Mouse (Mus musculus): Measurements from ENCODE around the gene Ccdc191. TPM values are rescaled to one million over a fixed set of nuclear protein-coding genes. Genes with fewer than 3 reads are reported as not detected.
A peak's percentile ranks its signal among the peaks of the same experiment; 100 is the strongest.

The Ccdc191 gene
- polyA plus RNA-seq, 1 experiment, result 1.3 TPM

GRCm38 (mm10) chr16:43972391-43972790 lies 82.8 kb downstream of the Ccdc191 start:
- no peak overlapping the region for H3K4me3 ChIP-seq (ENCODE audit: control insufficient read depth, insufficient read depth, low read length)
- H3K36me3 ChIP-seq (ENCODE audit: control insufficient read depth, insufficient read depth, low read length), result no peaks in the 10 kb centered on the region
- 91% methylated on average over 2 of the region's 2 CpGs for WGBS
- no peak for DNase-seq
- H3K27me3 ChIP-seq (ENCODE audit: control insufficient read depth, insufficient read depth, low read length), result no peaks in the 10 kb centered on the region
- H3K27ac ChIP-seq (ENCODE audit: control insufficient read depth, insufficient read depth, low read length), result no peak overlapping the region
- peaks cover 16% of the 10 kb centered on the region for H3K4me1 ChIP-seq (replicated peaks; ENCODE audit: control insufficient read depth, insufficient read depth, low read length)
- TF ChIP-seq CTCF (IDR thresholded peaks at IDR 0.05; ENCODE audit: borderline replicate concordance, control insufficient read depth, extremely low read depth, insufficient read depth, low read length, poor library complexity) (no peak), POLR2A (IDR thresholded peaks at IDR 0.05; ENCODE audit: control insufficient read depth, extremely low read depth, insufficient read depth, low read length, poor library complexity) (no peak)

- Histone ChIP-seq H3K27ac (ENCODE audit: control insufficient read depth, insufficient read depth, low read length) (no peak overlapping the region), H3K27me3 (ENCODE audit: control insufficient read depth, insufficient read depth, low read length) (no peaks in the 10 kb centered on the region)
- no peak for TF ChIP-seq CTCF (IDR thresholded peaks at IDR 0.05; ENCODE audit: borderline replicate concordance, control insufficient read depth, extremely low read depth, insufficient read depth, low read length, poor library complexity)
- no peak for TF ChIP-seq POLR2A (IDR thresholded peaks at IDR 0.05; ENCODE audit: control insufficient read depth, extremely low read depth, insufficient read depth, low read length, poor library complexity)
Observed at GRCm38 (mm10) chr16:43973147-43973546, 83.5 kb downstream of the Ccdc191 start.

GRCm38 (mm10) chr16:43973606-43974220 lies 84.1 kb downstream of the Ccdc191 start:
- no peak for DNase-seq
- Histone ChIP-seq H3K36me3 (ENCODE audit: control insufficient read depth, insufficient read depth, low read length) (no peaks in the 10 kb centered on the region), H3K27ac (ENCODE audit: control insufficient read depth, insufficient read depth, low read length) (no peak overlapping the region), H3K4me1 (replicated peaks; ENCODE audit: control insufficient read depth, insufficient read depth, low read length) (peaks cover 16% of the 10 kb centered on the region), H3K27me3 (ENCODE audit: control insufficient read depth, insufficient read depth, low read length) (no peaks in the 10 kb centered on the region), H3K4me3 (ENCODE audit: control insufficient read depth, insufficient read depth, low read length) (no peak overlapping the region)
- 97% methylated on average over 22 of the region's 22 CpGs for WGBS
- TF ChIP-seq CTCF (IDR thresholded peaks at IDR 0.05; ENCODE audit: borderline replicate concordance, control insufficient read depth, extremely low read depth, insufficient read depth, low read length, poor library complexity) (no peak), POLR2A (IDR thresholded peaks at IDR 0.05; ENCODE audit: control insufficient read depth, extremely low read depth, insufficient read depth, low read length, poor library complexity) (no peak)

More at GRCm38 (mm10) chr16:43973147-43973546, 83.5 kb downstream of the Ccdc191 start:
- Histone ChIP-seq H3K4me3 (ENCODE audit: control insufficient read depth, insufficient read depth, low read length) (no peak overlapping the region), H3K4me1 (replicated peaks; ENCODE audit: control insufficient read depth, insufficient read depth, low read length) (peaks cover 16% of the 10 kb centered on the region), H3K36me3 (ENCODE audit: control insufficient read depth, insufficient read depth, low read length) (no peaks in the 10 kb centered on the region)
- 92% methylated on average over 11 of the region's 11 CpGs for WGBS
- DNase-seq, result no peak

GRCm38 (mm10) chr16:43979010-43979327 lies 89.4 kb downstream of the Ccdc191 start:
- TF ChIP-seq CTCF (IDR thresholded peaks at IDR 0.05; ENCODE audit: borderline replicate concordance, control insufficient read depth, extremely low read depth, insufficient read depth, low read length, poor library complexity) (no peak), POLR2A (IDR thresholded peaks at IDR 0.05; ENCODE audit: control insufficient read depth, extremely low read depth, insufficient read depth, low read length, poor library complexity) (no peak)
- Histone ChIP-seq H3K27me3 (ENCODE audit: control insufficient read depth, insufficient read depth, low read length) (no peaks in the 10 kb centered on the region), H3K36me3 (ENCODE audit: control insufficient read depth, insufficient read depth, low read length) (no peaks in the 10 kb centered on the region), H3K4me1 (replicated peaks; ENCODE audit: control insufficient read depth, insufficient read depth, low read length) (peaks cover 8% of the 10 kb centered on the region), H3K27ac (ENCODE audit: control insufficient read depth, insufficient read depth, low read length) (no peak overlapping the region), H3K4me3 (ENCODE audit: control insufficient read depth, insufficient read depth, low read length) (peak overlapping the region; percentile 78)
- 30% methylated on average over 7 of the region's 7 CpGs for WGBS
- DNase-seq, result no peak

- WGBS, result 3% methylated on average over 103 of the region's 103 CpGs
- H3K36me3 ChIP-seq (ENCODE audit: control insufficient read depth, insufficient read depth, low read length), result no peaks in the 10 kb centered on the region
- TF ChIP-seq CTCF (IDR thresholded peaks at IDR 0.05; ENCODE audit: borderline replicate concordance, control insufficient read depth, extremely low read depth, insufficient read depth, low read length, poor library complexity) (no peak), POLR2A (IDR thresholded peaks at IDR 0.05; ENCODE audit: control insufficient read depth, extremely low read depth, insufficient read depth, low read length, poor library complexity) (no peak)
Observed at GRCm38 (mm10) chr16:43979328-43980109, 89.9 kb downstream of the Ccdc191 start, which contains the start of gene Zdhhc23. Gene Zdhhc23 (minus strand): TSS chr16:43979791.

GRCm38 (mm10) chr16:43980110-43980609 lies 90.6 kb downstream of the Ccdc191 start:
- Histone ChIP-seq H3K27me3 (ENCODE audit: control insufficient read depth, insufficient read depth, low read length) (no peaks in the 10 kb centered on the region), H3K27ac (ENCODE audit: control insufficient read depth, insufficient read depth, low read length) (no peak overlapping the region), H3K4me1 (replicated peaks; ENCODE audit: control insufficient read depth, insufficient read depth, low read length) (peaks cover 8% of the 10 kb centered on the region), H3K36me3 (ENCODE audit: control insufficient read depth, insufficient read depth, low read length) (no peaks in the 10 kb centered on the region), H3K4me3 (ENCODE audit: control insufficient read depth, insufficient read depth, low read length) (peak overlapping the region; percentile 37)
- no peak for TF ChIP-seq CTCF (IDR thresholded peaks at IDR 0.05; ENCODE audit: borderline replicate concordance, control insufficient read depth, extremely low read depth, insufficient read depth, low read length, poor library complexity)
- TF ChIP-seq POLR2A (IDR thresholded peaks at IDR 0.05; ENCODE audit: control insufficient read depth, extremely low read depth, insufficient read depth, low read length, poor library complexity), result no peak
- 8% methylated on average over 9 of the region's 9 CpGs for WGBS
- no peak for DNase-seq

More at GRCm38 (mm10) chr16:43979328-43980109, 89.9 kb downstream of the Ccdc191 start, which contains the start of gene Zdhhc23:
- Histone ChIP-seq H3K27ac (ENCODE audit: control insufficient read depth, insufficient read depth, low read length) (no peak within 1 kb of the TSS), H3K27me3 (ENCODE audit: control insufficient read depth, insufficient read depth, low read length) (no peaks in the 10 kb centered on the region), H3K4me1 (replicated peaks; ENCODE audit: control insufficient read depth, insufficient read depth, low read length) (peaks cover 8% of the 10 kb centered on the region), H3K4me3 (ENCODE audit: control insufficient read depth, insufficient read depth, low read length) (peak within 1 kb of the TSS; percentile 78)
- DNase-seq, result peak; percentile 65
